Mouse (Mus musculus): ENCODE results near the gene Xndc1.

Xndc1 gene

GRCm38 (mm10) chr7:102081784-102082183 lies 16.5 kb downstream of the Xndc1 start:
- DNase-seq (ENCODE audit: low spot score), result no peak

- no peak for DNase-seq (ENCODE audit: low spot score)
These were observed 17.5 kb downstream of the Xndc1 start, which contains the start of gene Trpc2 for GRCm38 (mm10) chr7:102082816-102083215. Gene Trpc2 (plus strand): TSS chr7:102083116.

GRCm38 (mm10) chr7:102084041-102084696 lies 18.9 kb downstream of the Xndc1 start:
- DNase-seq (ENCODE audit: low spot score), result no peak

- DNase-seq (ENCODE audit: low spot score), result no peak
These were observed 22.0 kb downstream of the Xndc1 start for GRCm38 (mm10) chr7:102087336-102087735.

- DNase-seq (ENCODE audit: low spot score), result peak; percentile 56
These were observed 34.7 kb downstream of the Xndc1 start for GRCm38 (mm10) chr7:102099760-102100661.

GRCm38 (mm10) chr7:102100868-102101267 lies 35.6 kb downstream of the Xndc1 start:
- no peak for DNase-seq (ENCODE audit: low spot score)

- DNase-seq (ENCODE audit: low spot score), result no peak
These were observed 36.2 kb downstream of the Xndc1 start, which contains the start of gene Art1 for GRCm38 (mm10) chr7:102101487-102101886. Gene Art1 (plus strand): TSS chr7:102101743.

GRCm38 (mm10) chr7:102102241-102102640 lies 36.9 kb downstream of the Xndc1 start:
- DNase-seq (ENCODE audit: low spot score), result no peak

GRCm38 (mm10) chr7:102102696-102103095 lies 37.4 kb downstream of the Xndc1 start:
- no peak for DNase-seq (ENCODE audit: low spot score)

GRCm38 (mm10) chr7:102103555-102103954 lies 38.2 kb downstream of the Xndc1 start:
- no peak for DNase-seq (ENCODE audit: low spot score)

- DNase-seq (ENCODE audit: low spot score), result no peak
These were observed 38.8 kb downstream of the Xndc1 start for GRCm38 (mm10) chr7:102104126-102104525.

GRCm38 (mm10) chr7:102106700-102107141 lies 41.4 kb downstream of the Xndc1 start:
- no peak for DNase-seq (ENCODE audit: low spot score)

- DNase-seq (ENCODE audit: low spot score), result no peak
These were observed 42.9 kb downstream of the Xndc1 start for GRCm38 (mm10) chr7:102108206-102108605.

GRCm38 (mm10) chr7:102109171-102109570 lies 43.9 kb downstream of the Xndc1 start, which contains the start of gene Art5:
Gene Art5 (minus strand): TSS chr7:102109489.
- DNase-seq (ENCODE audit: low spot score), result no peak

- DNase-seq (ENCODE audit: low spot score), result no peak
These were observed 44.4 kb downstream of the Xndc1 start for GRCm38 (mm10) chr7:102109746-102110145.

GRCm38 (mm10) chr7:102113151-102113729 lies 47.9 kb downstream of the Xndc1 start:
- DNase-seq (ENCODE audit: low spot score), result no peak

- no peak for DNase-seq (ENCODE audit: low spot score)
These were observed 51.4 kb downstream of the Xndc1 start, which contains the start of gene Chrna10 for GRCm38 (mm10) chr7:102116579-102117331. Gene Chrna10 (minus strand): TSS chr7:102116828.

- no peak for DNase-seq (ENCODE audit: low spot score)
These were observed 52.1 kb downstream of the Xndc1 start for GRCm38 (mm10) chr7:102117382-102117781.

GRCm38 (mm10) chr7:102120326-102120725 lies 55.0 kb downstream of the Xndc1 start:
- no peak for DNase-seq (ENCODE audit: low spot score)

GRCm38 (mm10) chr7:102132395-102132794 lies 67.1 kb downstream of the Xndc1 start:
- DNase-seq (ENCODE audit: low spot score), result peak; percentile 66

All from yolk sac, embryonic 10.5 days (tissue).